Mouse (Mus musculus) gastrocnemius, postnatal 14 days (tissue): ENCODE results near the gene 9130019O22Rik. TPM values are rescaled to one million over a fixed set of nuclear protein-coding genes. Genes with fewer than 3 reads are reported as not detected.
"Not testable (repeated sequence)": the region's sequence is repeated elsewhere in the genome, so short reads cannot be mapped to it uniquely, and the experiment has no call there.

Source experiments
- DNase-seq: peaks from one replicate; pipeline ENCODE4 v3.0.0; 2021; ENCODE audit warnings: mixed read lengths
- intact Hi-C: fragments of 180-260 bp; cut with DNase I; formaldehyde crosslinking; loops from one replicate; pipeline ENCODE4 v1.15.1; 2025; ENCODE audit warnings: low total_unique reads
- long read RNA-seq, 2 experiments: library from polyadenylated mRNA; stranded (forward); transcript quantifications; one replicate each; pipeline ENCODE4 v2.0.0; 2021
- total RNA-seq, 2 experiments: library from RNA; stranded (reverse); gene quantifications; 2 replicates each; pipeline ENCODE4 v1.2.3; 2021

The 9130019O22Rik gene
- 1 to 10 TPM; 1.7 TPM for total RNA-seq
- long read RNA-seq, experiment 1, result 0 reads
- long read RNA-seq, experiment 2, partial matches to known transcripts, result 1 of 3 reads
- long read RNA-seq, experiment 2, other reads (novel, unspliced or antisense), result 0 of 3 reads

GRCm38 (mm10) chr7:127386641-127387392 is at the start of gene 9130019O22Rik:
9130019O22Rik (minus strand) TSS chr7:127387166.
- peak; percentile 88 for DNase-seq
- intact Hi-C loops, result no loop called here

- intact Hi-C loops, result no loop called here
- DNase-seq, result no peak
Observed at GRCm38 (mm10) chr7:127435206-127435605, 48.2 kb upstream of the 9130019O22Rik start.

GRCm38 (mm10) chr7:127426354-127426753 is 39.4 kb upstream of the 9130019O22Rik start:
- intact Hi-C loops, result no loop called here
- DNase-seq, result no peak

DNA sequence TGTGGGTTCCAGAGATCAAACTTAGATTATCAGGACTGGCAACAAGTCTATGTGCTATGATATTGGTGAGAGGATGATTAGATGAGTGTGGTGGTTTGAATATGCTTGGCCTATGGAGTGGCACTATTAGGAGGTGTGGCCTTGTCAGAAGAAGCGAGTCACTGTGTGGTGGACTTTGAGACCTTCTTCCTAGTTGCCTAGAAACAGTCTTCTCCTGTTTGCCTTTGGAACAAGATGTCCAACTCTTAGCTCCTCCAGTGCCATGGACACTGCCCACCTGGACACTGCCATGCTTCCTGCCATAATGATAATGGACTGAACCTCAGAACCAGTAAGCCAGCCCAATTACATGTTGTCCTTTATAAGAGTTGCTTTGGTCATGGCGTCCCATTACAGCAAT is 38.9 kb upstream of the 9130019O22Rik start:
- no peak for DNase-seq
- intact Hi-C loops, result no loop called here

- intact Hi-C loops, result no loop called here
- DNase-seq, result no peak
Observed at GRCm38 (mm10) chr7:127425291-127425690, 38.3 kb upstream of the 9130019O22Rik start.

- no peak for DNase-seq
- intact Hi-C loops, result no loop called here
Observed at GRCm38 (mm10) chr7:127422247-127422646, 35.3 kb upstream of the 9130019O22Rik start.

- DNase-seq, result peak; percentile 96
- intact Hi-C loops, result no loop called here
Observed at GRCm38 (mm10) chr7:127421388-127422191, 34.6 kb upstream of the 9130019O22Rik start, which contains the start of gene Zfp688. Zfp688 (minus strand) TSS chr7:127422068.

DNA sequence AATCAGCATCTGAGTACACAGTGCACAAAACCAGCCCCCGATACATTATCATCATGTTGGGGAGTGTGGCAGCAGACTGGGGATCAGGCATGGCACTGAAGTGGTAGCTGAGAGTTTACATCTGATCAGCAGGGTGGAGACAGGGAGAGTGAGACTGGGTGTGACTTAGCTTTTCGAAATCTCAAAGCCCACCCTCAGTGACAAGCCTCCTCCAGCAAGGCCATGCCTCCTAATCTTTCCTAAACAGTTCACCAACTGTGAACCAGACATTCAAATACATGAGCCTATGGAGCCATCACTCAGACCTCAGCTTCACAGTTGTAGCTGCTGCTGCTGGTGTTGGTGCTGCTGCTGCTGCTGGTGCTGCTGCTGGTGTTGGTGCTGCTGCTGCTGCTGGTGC is 24.5 kb upstream of the 9130019O22Rik start:
- intact Hi-C loops, result no loop called here
- DNase-seq, result no peak

- intact Hi-C loops, result not testable (repeated sequence)
- DNase-seq, result peak; percentile 83
Observed at GRCm38 (mm10) chr7:127406002-127406987, 19.3 kb upstream of the 9130019O22Rik start, which contains the start of gene Zfp764. Zfp764 (minus strand) TSS chr7:127406822.

DNA sequence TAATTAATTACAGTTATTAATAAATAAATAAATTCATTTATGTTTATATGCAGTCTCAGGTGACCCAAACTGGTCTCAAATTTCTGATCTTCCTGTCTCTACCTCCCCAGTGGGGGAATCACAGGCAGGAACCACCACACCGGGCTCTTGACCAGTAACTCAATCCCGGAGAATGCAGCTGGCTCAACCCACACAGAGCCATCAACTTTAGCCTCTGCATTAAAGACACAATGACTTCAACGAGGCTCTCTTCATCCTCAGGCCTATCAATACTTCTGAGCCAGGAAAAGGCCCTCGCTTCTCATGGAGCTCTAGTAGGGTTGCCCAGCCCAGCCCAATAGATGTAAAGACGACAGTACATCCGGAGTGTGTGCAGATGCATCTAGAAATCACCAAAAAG is 17.1 kb upstream of the 9130019O22Rik start:
- DNase-seq, intact Hi-C loops: not testable (repeated sequence)

DNA sequence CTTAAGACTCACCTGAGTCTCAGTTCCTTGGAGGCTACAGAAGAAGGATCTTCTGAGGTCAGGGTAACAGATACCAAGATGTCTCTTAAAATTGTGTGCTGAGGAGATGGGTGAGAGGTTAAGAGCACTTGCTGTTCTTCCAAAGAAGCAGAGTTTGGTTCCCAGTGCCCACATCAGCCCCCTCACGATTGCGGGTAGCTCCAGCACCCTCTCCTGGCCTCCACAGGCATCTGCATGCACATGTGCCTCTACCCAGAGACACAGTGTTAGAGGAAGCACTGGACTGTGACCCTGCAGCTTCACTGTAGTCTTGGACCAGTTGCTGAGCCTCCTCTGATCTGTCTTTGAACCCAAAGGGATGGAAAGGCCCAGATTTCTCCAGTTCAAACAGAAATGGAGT is 16.0 kb upstream of the 9130019O22Rik start:
- intact Hi-C loops, result no loop called here
- no peak for DNase-seq

DNA sequence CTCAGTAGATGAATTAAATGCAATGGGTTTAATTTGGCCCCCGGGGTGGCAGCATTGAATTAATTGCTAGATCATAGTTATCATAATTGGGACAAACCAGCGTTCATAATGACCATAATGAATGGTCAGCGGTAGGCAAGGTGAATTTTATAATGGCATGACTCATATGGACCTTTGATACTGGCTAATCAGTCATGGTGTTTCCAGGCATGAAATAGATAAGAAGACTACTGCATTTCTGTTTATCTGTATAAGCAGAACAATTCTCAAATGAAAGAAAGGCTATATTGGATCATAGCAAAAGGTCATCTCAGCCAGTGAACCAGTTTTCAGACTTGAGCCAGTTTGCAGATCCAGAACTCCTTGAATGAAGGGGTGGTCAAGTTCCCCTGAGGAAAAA is 13.4 kb upstream of the 9130019O22Rik start:
- no peak for DNase-seq
- intact Hi-C loops, result no loop called here

GRCm38 (mm10) chr7:127393944-127394333 is 7.0 kb upstream of the 9130019O22Rik start:
- no peak for DNase-seq
- intact Hi-C loops, result no loop called here

DNA sequence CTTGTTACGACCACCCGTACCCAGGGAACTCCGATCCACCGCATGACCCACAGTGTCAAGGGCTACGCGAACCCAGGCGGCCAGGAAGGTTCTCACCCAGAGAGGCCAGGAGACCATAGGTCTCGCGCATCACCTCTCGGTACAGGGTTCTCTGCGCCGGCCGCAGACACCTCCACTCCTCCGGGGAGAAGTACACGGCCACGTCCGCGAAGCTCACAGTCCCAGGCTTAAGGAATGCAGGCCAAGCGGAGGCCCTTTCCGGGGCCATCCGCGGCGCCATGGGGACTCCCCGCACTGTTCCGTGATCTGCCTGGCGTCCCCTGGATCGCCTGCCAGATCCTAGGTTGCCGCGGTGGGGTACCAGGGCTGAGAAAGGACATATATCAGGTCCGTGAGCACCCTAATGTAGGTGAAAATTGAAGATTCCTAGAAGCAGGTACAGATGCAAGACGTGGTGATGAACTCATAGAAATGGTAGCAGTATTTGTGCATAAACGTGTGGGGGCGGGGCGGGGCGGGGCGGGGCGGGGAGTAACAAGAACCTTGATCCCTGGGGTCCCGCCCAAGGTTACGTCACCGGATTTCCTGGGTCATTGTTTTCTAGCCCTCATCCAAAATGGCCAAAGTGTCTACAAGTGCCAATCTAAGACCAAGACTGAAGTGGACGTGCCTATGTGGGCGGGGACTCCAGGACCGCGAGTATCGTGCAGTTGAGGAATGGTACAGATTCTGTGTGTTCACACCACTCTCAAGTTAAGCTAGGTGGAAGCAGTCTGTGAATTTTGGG is 6.4 kb upstream of the 9130019O22Rik start, which contains the start of gene E430018J23Rik:
Gene E430018J23Rik, minus strand, starts transcription at position 473 of the 787 bp plus-strand sequence.
- peak; percentile 96 for DNase-seq
- intact Hi-C loops, result no loop called here

DNA sequence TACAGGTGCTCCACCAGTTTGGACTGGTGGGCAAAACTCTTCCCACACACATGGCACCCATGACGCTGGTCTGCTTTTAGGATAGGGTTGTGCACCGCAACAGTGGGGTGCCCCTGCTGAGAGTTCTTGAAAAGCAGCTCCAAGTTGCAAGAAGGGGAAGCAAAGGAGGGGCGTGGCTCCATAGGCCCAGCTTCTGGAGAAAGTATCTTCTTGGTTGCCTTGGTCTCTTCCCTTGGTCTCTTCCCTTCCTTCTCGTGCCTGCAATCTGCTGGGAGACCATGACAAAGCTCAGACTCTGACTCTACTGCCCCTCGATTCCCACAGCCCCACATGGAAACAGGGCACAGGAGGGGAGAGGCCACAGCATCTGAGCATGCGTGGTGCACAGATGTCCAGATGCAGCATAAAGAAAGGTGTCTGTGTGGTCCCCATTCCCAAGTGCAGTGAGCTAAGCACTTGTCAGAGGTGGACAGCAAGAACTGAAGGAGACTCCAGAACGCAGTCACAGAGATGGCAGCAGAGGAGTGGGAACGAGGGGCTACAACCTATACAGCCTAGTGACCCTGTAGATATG is 5.4 kb upstream of the 9130019O22Rik start:
- DNase-seq, result no peak
- intact Hi-C loops, result no loop called here

DNA sequence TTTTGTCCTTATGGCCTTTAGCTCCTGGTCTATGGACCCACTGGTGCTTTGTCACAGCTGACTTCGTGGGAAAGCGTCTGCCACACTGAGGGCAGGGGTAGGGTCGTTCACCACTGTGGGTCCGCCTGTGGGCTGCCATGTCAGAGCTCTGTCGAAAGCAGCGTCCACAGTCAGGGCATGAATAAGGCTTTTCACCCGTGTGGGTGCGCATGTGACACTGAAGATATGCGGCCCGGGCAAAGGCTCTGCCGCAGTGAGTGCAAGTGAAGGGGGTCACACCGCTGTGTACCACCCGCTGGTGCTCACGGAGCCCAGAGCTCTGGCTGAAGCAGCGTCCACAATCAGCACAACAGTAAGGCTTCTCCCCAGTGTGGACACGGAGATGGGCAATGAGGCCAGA is 4.6 kb upstream of the 9130019O22Rik start:
- intact Hi-C loops, result no loop called here
- DNase-seq, result no peak

- intact Hi-C loops, result no loop called here
- no peak for DNase-seq
Observed at GRCm38 (mm10) chr7:127390306-127390705, 3.3 kb upstream of the 9130019O22Rik start.

DNA sequence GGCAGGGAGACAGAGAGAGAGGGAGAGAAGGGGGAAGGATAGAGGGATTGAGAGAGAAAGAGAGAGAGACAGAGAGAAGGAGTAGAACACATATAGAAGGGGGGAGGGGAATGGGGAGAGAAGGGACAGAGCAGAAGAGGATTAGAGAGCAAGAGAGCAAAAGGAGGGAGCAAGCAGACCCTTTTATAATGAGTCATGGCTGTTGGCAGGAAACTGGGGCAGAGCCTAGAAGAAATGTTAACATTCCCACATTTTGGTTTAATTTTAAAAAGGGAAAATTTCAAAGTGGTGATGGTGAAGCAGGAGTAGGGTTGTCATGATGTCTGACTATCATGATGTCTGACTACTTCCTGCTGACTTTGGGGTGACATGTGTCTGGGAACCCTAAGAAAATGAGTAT is 1.2 kb upstream of the 9130019O22Rik start:
- intact Hi-C loops, DNase-seq: not testable (repeated sequence)
